In genomic region chr19:37004557-37004956, GRCm38 (mm10) we compare ENCODE assay signal across 24 mouse cellular contexts.
DNase-seq lines count a peak whose midpoint lies in the region; ATAC-seq and TF ChIP-seq lines count a peak whose summit lies in the region.
"Had no signal": no experiment of that assay in that cellular context is flagged by ENCODE, and none has a peak within 500 bp of the region (broad histone marks: within the 10 kb centered on the region; RNA-seq: fewer than 3 reads in every experiment).

No protein-coding gene starts in this region.

- no peak for TF ChIP-seq CTCF in lung, postnatal 0 days (IDR thresholded peaks at IDR 0.05)
- TF ChIP-seq CTCF in left cerebral cortex, adult 2 months (IDR thresholded peaks at IDR 0.05): no peak

- intact Hi-C loops in left cerebral cortex, adult 2 months (cut with DNase I): loop anchor here (10.0 kb wide), 1 partner anchor 140 kb away; no protein-coding TSS in a partner anchor

- H3K27ac ChIP-seq in lung, postnatal 0 days (ENCODE audit: low read length): no peak overlapping the region
- no peak overlapping the region for H3K27ac ChIP-seq in left cerebral cortex, adult 2 months
- H3K27ac ChIP-seq: embryonic facial prominence, embryonic 12.5 days; forebrain, embryonic 13.5 days; forebrain, embryonic 15.5 days had no signal

- H3K4me2 ChIP-seq in lung, postnatal 0 days (replicated peaks; ENCODE audit: low read depth, low read length): no peak overlapping the region
- H3K4me2 ChIP-seq: embryonic facial prominence, embryonic 12.5 days; forebrain, embryonic 13.5 days; forebrain, embryonic 15.5 days had no signal

- DNase-seq in lung, postnatal 0 days (ENCODE audit: low spot score): no peak
- DNase-seq in lung, postnatal 10 days: no peak
- peak; percentile 10 for DNase-seq in lung, postnatal 36 days
- no peak for DNase-seq in lung, postnatal 14 days
- no peak for DNase-seq in left cerebral cortex, adult 2 months (ENCODE audit: extremely low spot score in 1 of 2, low spot score in 2 of 2)
- DNase-seq: adrenal gland, adult 2 months; adrenal gland, postnatal 10 days; adrenal gland, postnatal 25 days; B cell, adult 2 months; cerebellum, adult 11 months; cerebellum, adult 18-20 months; cerebellum, adult 8-10 months; cerebellum, adult 9-11 months; cerebellum, postnatal 14 days; cerebellum, postnatal 36 days; embryo, embryonic 11 days; forebrain, postnatal 0 days had no signal

- no peak for TF ChIP-seq EP300 in lung, postnatal 0 days (IDR thresholded peaks at IDR 0.05)

- ATAC-seq in lung, postnatal 0 days: peak; percentile 38
- ATAC-seq: CD4-positive, CD25-positive, alpha-beta regulatory T cell, adult 4 months; forebrain, embryonic 13.5 days; forebrain, embryonic 15.5 days; forebrain, postnatal 0 days; Patski had no signal

- H3K27me3 ChIP-seq in lung, postnatal 0 days (replicated peaks; ENCODE audit: insufficient read depth, low read length): no peaks in the 10 kb centered on the region
- H3K27me3 ChIP-seq: CH12.LX; embryonic facial prominence, embryonic 12.5 days; forebrain, embryonic 13.5 days; forebrain, embryonic 15.5 days; Patski had no signal

- H3K4me3 ChIP-seq in lung, postnatal 0 days (ENCODE audit: low read depth, low read length): no peak overlapping the region
- H3K4me3 ChIP-seq in left cerebral cortex, adult 2 months: no peak overlapping the region
- H3K4me3 ChIP-seq: embryonic facial prominence, embryonic 12.5 days; forebrain, embryonic 13.5 days; forebrain, embryonic 15.5 days had no signal

- H3K36me3 ChIP-seq in lung, postnatal 0 days (ENCODE audit: insufficient read depth, low read length): peaks cover 34% of the 10 kb centered on the region

- no peak overlapping the region for H3K9ac ChIP-seq in lung, postnatal 0 days (replicated peaks; ENCODE audit: low read depth)
- H3K9ac ChIP-seq: embryonic facial prominence, embryonic 12.5 days; forebrain, embryonic 13.5 days; forebrain, embryonic 15.5 days; forebrain, postnatal 0 days had no signal

- H3K4me1 ChIP-seq in lung, postnatal 0 days (ENCODE audit: insufficient read depth, low read depth, low read length): no peaks in the 10 kb centered on the region
- H3K4me1 ChIP-seq: embryonic facial prominence, embryonic 12.5 days; forebrain, embryonic 13.5 days; forebrain, embryonic 15.5 days had no signal

- no peaks in the 10 kb centered on the region for H3K9me3 ChIP-seq in lung, postnatal 0 days (ENCODE audit: low read length)
- H3K9me3 ChIP-seq: embryonic facial prominence, embryonic 12.5 days; forebrain, embryonic 13.5 days; forebrain, embryonic 15.5 days; G1E had no signal

- 76% methylated on average over 5 of the region's 5 CpGs for whole genome bisulfite sequencing in lung, postnatal 0 days
